Mouse (Mus musculus) myocyte (in vitro differentiated cells): ENCODE results near the gene Gigyf1. TPM values are rescaled to one million over a fixed set of nuclear protein-coding genes. Genes with fewer than 3 reads are reported as not detected.

Experiments
- H3K27me3 ChIP-seq: one replicate; pipeline ENCODE4 v1.6.1; 2011; ENCODE audit not compliant: control insufficient read depth, insufficient read depth, insufficient read length
- H3K36me3 ChIP-seq: one replicate; pipeline ENCODE4 v1.6.1; 2011; ENCODE audit not compliant: control insufficient read depth, insufficient read depth
- H3K4me2 ChIP-seq: one replicate; pipeline ENCODE4 v1.6.1; 2011; ENCODE audit warnings: low read depth, control low read depth
- H3K4me3 ChIP-seq: one replicate; pipeline ENCODE4 v1.5.1; 2011; ENCODE audit warnings: mild to moderate bottlenecking, control low read depth, moderate library complexity
- H3K79me2 ChIP-seq: one replicate; pipeline ENCODE4 v1.6.1; 2011; ENCODE audit not compliant: control insufficient read depth, insufficient read depth
- H3ac ChIP-seq: one replicate; pipeline ENCODE4 v1.6.1; 2011; ENCODE audit not compliant: control insufficient read depth, insufficient read length
- CEBPB ChIP-seq: IDR thresholded peaks from 2 replicates; pipeline ENCODE4 v1.6.1; 2011; ENCODE audit warnings: mild to moderate bottlenecking, moderate library complexity; ENCODE audit not compliant: poor library complexity, insufficient read depth, severe bottlenecking
- E2F4 ChIP-seq: IDR thresholded peaks from one replicate; pipeline ENCODE4 v1.6.1; 2011; ENCODE audit warnings: mild to moderate bottlenecking, control low read depth, moderate library complexity; ENCODE audit not compliant: insufficient read depth
- MAX ChIP-seq: IDR thresholded peaks from one replicate; pipeline ENCODE4 v1.6.1; 2011; ENCODE audit warnings: low read depth, mild to moderate bottlenecking, control low read depth
- MYOD1 ChIP-seq, 3 experiments: IDR thresholded peaks; one replicate each; pipeline ENCODE4 v1.6.1; 2011; ENCODE audit warnings: control low read depth in 2 of 3, low read depth in 2 of 3, mild to moderate bottlenecking in 2 of 3, moderate library complexity in 1 of 3; ENCODE audit not compliant: insufficient read length in 2 of 3, control insufficient read depth in 1 of 3
- MYOG ChIP-seq, 3 experiments: IDR thresholded peaks; one replicate each; pipeline ENCODE4 v1.6.1; 2011; ENCODE audit warnings: control low read depth in 2 of 3, low read depth in 2 of 3, mild to moderate bottlenecking in 2 of 3; ENCODE audit not compliant: insufficient read length in 2 of 3, control insufficient read depth in 1 of 3, insufficient read depth in 1 of 3
- POLR2A ChIP-seq: IDR thresholded peaks from one replicate; pipeline ENCODE4 v1.6.1; 2011; ENCODE audit warnings: low read depth, mild to moderate bottlenecking, control low read depth, moderate library complexity; ENCODE audit not compliant: insufficient read length
- POLR2AphosphoS2 ChIP-seq: IDR thresholded peaks from one replicate; pipeline ENCODE4 v1.6.1; 2011; ENCODE audit warnings: low read depth, control low read depth; ENCODE audit not compliant: insufficient read length
- REST ChIP-seq: IDR thresholded peaks from one replicate; pipeline ENCODE4 v1.6.1; 2011; ENCODE audit warnings: mild to moderate bottlenecking, control low read depth, moderate library complexity; ENCODE audit not compliant: insufficient read depth, insufficient read length
- SRF ChIP-seq: IDR thresholded peaks from one replicate; pipeline ENCODE4 v1.6.1; 2011; ENCODE audit warnings: low read depth; ENCODE audit not compliant: control insufficient read depth, insufficient read length
- TCF12 ChIP-seq: IDR thresholded peaks from one replicate; pipeline ENCODE4 v1.6.1; 2011; ENCODE audit warnings: mild to moderate bottlenecking, control low read depth; ENCODE audit not compliant: poor library complexity, insufficient read depth, severe bottlenecking
- TCF3 ChIP-seq: IDR thresholded peaks from one replicate; pipeline ENCODE4 v1.6.1; 2011; ENCODE audit warnings: low read depth, control low read depth; ENCODE audit not compliant: insufficient read length
- USF1 ChIP-seq: IDR thresholded peaks from one replicate; pipeline ENCODE4 v1.6.1; 2011; ENCODE audit warnings: low read depth, mild to moderate bottlenecking, control low read depth, moderate library complexity
- polyA plus RNA-seq: library from polyadenylated mRNA; unstranded; fragments of >200 nt; fragmentation: generic; extraction: Trizol; gene quantifications from one replicate; pipeline ENCODE4 v1.2.1, GENCODE M21; 2012; ENCODE audit warnings: missing spikeins

Gigyf1 gene
- 9.6 TPM for polyA plus RNA-seq

GRCm38 (mm10) chr5:137518436-137518835 is at the start of gene Gigyf1:
Gigyf1 (plus strand) TSS chr5:137518548.
- H3ac ChIP-seq: no peak within 1 kb of the TSS
- TF ChIP-seq E2F4 (no peak), MYOD1 (IDR thresholded peaks at IDR 0.05; ENCODE audit: control insufficient read depth in 1 of 3, insufficient read length in 2 of 3, low read depth in 2 of 3) (no peak), POLR2A (no peak), SRF (no peak), TCF12 (no peak), MYOG (IDR thresholded peaks at IDR 0.05; ENCODE audit: control insufficient read depth in 1 of 3, insufficient read depth in 1 of 3, insufficient read length in 2 of 3, low read depth in 2 of 3) (no peak), USF1 (no peak)
- no peak within 1 kb of the TSS for H3K4me3 ChIP-seq
- H3K79me2 ChIP-seq: peaks cover 46% of the 10 kb centered on the region
- H3K4me2 ChIP-seq: no peak within 1 kb of the TSS
- peaks cover 8% of the 10 kb centered on the region for H3K36me3 ChIP-seq
- H3K27me3 ChIP-seq: no peaks in the 10 kb centered on the region

GRCm38 (mm10) chr5:137472252-137472904 is 46.0 kb upstream of the Gigyf1 start:
- Histone ChIP-seq H3K79me2 (no peaks in the 10 kb centered on the region), H3ac (no peak overlapping the region), H3K4me2 (no peak overlapping the region), H3K27me3 (peaks cover 42% of the 10 kb centered on the region), H3K36me3 (no peaks in the 10 kb centered on the region), H3K4me3 (no peak overlapping the region)
- TF ChIP-seq CEBPB: no peak
- no peak for TF ChIP-seq REST
- no peak for TF ChIP-seq USF1
- TF ChIP-seq SRF: no peak
- no peak for TF ChIP-seq POLR2A
- no peak for TF ChIP-seq MYOD1 (IDR thresholded peaks at IDR 0.05; ENCODE audit: control insufficient read depth in 1 of 3, insufficient read length in 2 of 3, low read depth in 2 of 3)
- no peak for TF ChIP-seq TCF3
- TF ChIP-seq MAX: no peak
- TF ChIP-seq POLR2AphosphoS2: no peak
- TF ChIP-seq MYOG (IDR thresholded peaks at IDR 0.05; ENCODE audit: control insufficient read depth in 1 of 3, insufficient read depth in 1 of 3, insufficient read length in 2 of 3, low read depth in 2 of 3): no peak
- no peak for TF ChIP-seq E2F4
- TF ChIP-seq TCF12: no peak

GRCm38 (mm10) chr5:137474351-137474750 is 44.0 kb upstream of the Gigyf1 start:
- no peak for TF ChIP-seq CEBPB
- TF ChIP-seq REST: no peak
- no peak for TF ChIP-seq TCF3
- no peak for TF ChIP-seq MYOD1 (IDR thresholded peaks at IDR 0.05; ENCODE audit: control insufficient read depth in 1 of 3, insufficient read length in 2 of 3, low read depth in 2 of 3)
- TF ChIP-seq USF1: no peak
- no peak for TF ChIP-seq E2F4
- TF ChIP-seq POLR2AphosphoS2: no peak
- no peak for TF ChIP-seq MYOG (IDR thresholded peaks at IDR 0.05; ENCODE audit: control insufficient read depth in 1 of 3, insufficient read depth in 1 of 3, insufficient read length in 2 of 3, low read depth in 2 of 3)
- H3ac ChIP-seq: no peak overlapping the region
- H3K79me2 ChIP-seq: no peaks in the 10 kb centered on the region
- peaks cover 53% of the 10 kb centered on the region for H3K27me3 ChIP-seq
- no peaks in the 10 kb centered on the region for H3K36me3 ChIP-seq
- no peak overlapping the region for H3K4me2 ChIP-seq
- no peak overlapping the region for H3K4me3 ChIP-seq

DNA sequence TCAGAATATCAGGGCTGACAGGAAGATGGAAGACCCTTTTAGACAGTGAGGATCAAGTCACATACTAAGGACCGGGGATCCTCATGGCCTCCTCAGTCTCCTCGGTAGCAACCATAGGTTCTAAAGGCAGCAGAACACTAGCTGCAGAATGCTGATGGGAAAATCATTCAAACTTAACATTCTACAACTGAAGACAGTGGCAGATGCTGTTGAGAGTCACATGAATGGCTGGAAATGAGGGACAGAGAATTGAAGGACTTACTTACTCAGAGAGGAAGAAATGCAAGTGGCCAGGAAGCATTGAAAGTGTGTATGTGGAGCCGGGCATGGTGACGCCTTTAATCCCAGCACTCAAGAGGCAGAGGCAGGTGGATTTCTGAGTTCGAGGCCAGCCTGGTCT is 41.4 kb upstream of the Gigyf1 start, which contains the start of gene Zan:
Gene Zan (minus strand): TSS at position 101 of the 400 bp plus-strand sequence.
- peaks cover 62% of the 10 kb centered on the region for H3K27me3 ChIP-seq
- no peaks in the 10 kb centered on the region for H3K79me2 ChIP-seq
- TF ChIP-seq TCF12: no peak
- TF ChIP-seq USF1: no peak
- TF ChIP-seq MAX: no peak
- no peak for TF ChIP-seq MYOD1 (IDR thresholded peaks at IDR 0.05; ENCODE audit: control insufficient read depth in 1 of 3, insufficient read length in 2 of 3, low read depth in 2 of 3)
- TF ChIP-seq POLR2AphosphoS2: no peak
- TF ChIP-seq SRF: no peak
- no peak for TF ChIP-seq REST
- no peak for TF ChIP-seq CEBPB
- TF ChIP-seq E2F4: no peak
- TF ChIP-seq POLR2A: no peak
- TF ChIP-seq TCF3: no peak

DNA sequence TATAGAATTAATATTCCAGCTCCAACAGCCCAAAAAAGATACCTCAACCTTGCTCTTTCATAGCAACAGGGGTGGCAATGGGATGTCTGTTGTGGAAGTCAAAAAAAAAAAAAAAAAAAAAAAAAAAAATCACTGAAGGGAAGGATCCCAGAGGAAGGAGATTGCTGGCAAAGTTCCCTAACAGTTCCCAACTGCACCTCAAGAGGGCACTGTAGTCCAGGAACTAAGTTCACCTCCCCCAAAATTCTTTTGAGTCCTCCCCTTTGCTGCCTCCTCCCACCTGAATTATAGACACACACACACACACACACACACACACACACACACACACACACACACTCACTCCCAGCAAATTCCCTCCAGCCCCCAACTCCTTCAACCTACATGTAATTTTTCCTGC is 37.2 kb upstream of the Gigyf1 start:
- peaks cover 58% of the 10 kb centered on the region for H3K27me3 ChIP-seq

More for the DNA sequence above, 41.4 kb upstream of the Gigyf1 start, which contains the start of gene Zan:
- no peak within 1 kb of the TSS for H3K4me2 ChIP-seq
- no peaks in the 10 kb centered on the region for H3K36me3 ChIP-seq
- H3K4me3 ChIP-seq: no peak within 1 kb of the TSS
- no peak within 1 kb of the TSS for H3ac ChIP-seq

More for the DNA sequence above, 37.2 kb upstream of the Gigyf1 start:
- no peaks in the 10 kb centered on the region for H3K36me3 ChIP-seq
- H3ac ChIP-seq: no peak overlapping the region
- H3K79me2 ChIP-seq: no peaks in the 10 kb centered on the region
- no peak for TF ChIP-seq TCF3
- TF ChIP-seq USF1: no peak
- H3K4me2 ChIP-seq: no peak overlapping the region
- no peak overlapping the region for H3K4me3 ChIP-seq
